Mouse (Mus musculus): ENCODE measurements at regions not wholly inside any gene's neighbourhood (a gene's known extent, or its start where the extent isn't known, plus 50 kb on each side); places are given as distances from the start of the nearest gene placed in this dataset.

GRCm38 (mm10) chr1:64275865-64276264, 153.8 kb upstream of the Klf7 start:
- peak; percentile 63 for ATAC-seq
- H3K4me2 ChIP-seq (replicated peaks) = no peak overlapping the region
- no peaks in the 10 kb centered on the region for H3K9me3 ChIP-seq
- H3K27ac ChIP-seq = no peak overlapping the region
- no peaks in the 10 kb centered on the region for H3K27me3 ChIP-seq (replicated peaks)
- no peaks in the 10 kb centered on the region for H3K36me3 ChIP-seq
- no peaks in the 10 kb centered on the region for H3K4me1 ChIP-seq (replicated peaks)
- H3K9ac ChIP-seq = no peak overlapping the region
- H3K4me3 ChIP-seq (replicated peaks) = no peak overlapping the region

- Histone ChIP-seq H3K4me2 (replicated peaks) (no peak overlapping the region), H3K27ac (no peak overlapping the region), H3K27me3 (replicated peaks) (no peaks in the 10 kb centered on the region), H3K36me3 (no peaks in the 10 kb centered on the region), H3K4me3 (replicated peaks) (no peak overlapping the region), H3K9ac (no peak overlapping the region), H3K4me1 (replicated peaks) (no peaks in the 10 kb centered on the region), H3K9me3 (no peaks in the 10 kb centered on the region)
- 65% methylated on average over 3 of the region's 3 CpGs for WGBS
- ATAC-seq = peak; percentile 95
Observed at GRCm38 (mm10) chr1:64275086-64275802, 153.2 kb upstream of the Klf7 start.

- Histone ChIP-seq H3K27me3 (replicated peaks) (no peaks in the 10 kb centered on the region), H3K9me3 (no peaks in the 10 kb centered on the region), H3K9ac (no peak overlapping the region), H3K36me3 (no peaks in the 10 kb centered on the region), H3K27ac (no peak overlapping the region), H3K4me1 (replicated peaks) (no peaks in the 10 kb centered on the region), H3K4me3 (replicated peaks) (no peak overlapping the region), H3K4me2 (replicated peaks) (no peak overlapping the region)
- WGBS = 54% methylated on average over 2 of the region's 2 CpGs
- no peak for ATAC-seq
Observed at GRCm38 (mm10) chr1:64257237-64257636, 135.2 kb upstream of the Klf7 start.

GRCm38 (mm10) chr1:64255554-64256295, 133.6 kb upstream of the Klf7 start:
- H3K36me3 ChIP-seq = no peaks in the 10 kb centered on the region
- 84% methylated on average over 14 of the region's 14 CpGs for WGBS
- H3K27ac ChIP-seq = no peak overlapping the region
- no peak overlapping the region for H3K9ac ChIP-seq
- no peaks in the 10 kb centered on the region for H3K9me3 ChIP-seq
- no peaks in the 10 kb centered on the region for H3K4me1 ChIP-seq (replicated peaks)
- no peaks in the 10 kb centered on the region for H3K27me3 ChIP-seq (replicated peaks)
- no peak overlapping the region for H3K4me3 ChIP-seq (replicated peaks)
- no peak for ATAC-seq
- H3K4me2 ChIP-seq (replicated peaks) = no peak overlapping the region

- Histone ChIP-seq H3K4me1 (replicated peaks) (no peaks in the 10 kb centered on the region), H3K9ac (no peak overlapping the region), H3K36me3 (no peaks in the 10 kb centered on the region), H3K4me2 (replicated peaks) (no peak overlapping the region), H3K4me3 (replicated peaks) (no peak overlapping the region), H3K27me3 (replicated peaks) (no peaks in the 10 kb centered on the region), H3K9me3 (no peaks in the 10 kb centered on the region), H3K27ac (no peak overlapping the region)
- 87% methylated on average over 8 of the region's 8 CpGs for WGBS
- no peak for ATAC-seq
Observed at GRCm38 (mm10) chr1:64254673-64255072, 132.6 kb upstream of the Klf7 start.

GRCm38 (mm10) chr1:64253996-64254395, 131.9 kb upstream of the Klf7 start:
- Histone ChIP-seq H3K36me3 (no peaks in the 10 kb centered on the region), H3K4me2 (replicated peaks) (no peak overlapping the region), H3K9ac (no peak overlapping the region), H3K4me1 (replicated peaks) (no peaks in the 10 kb centered on the region), H3K4me3 (replicated peaks) (no peak overlapping the region), H3K27me3 (replicated peaks) (no peaks in the 10 kb centered on the region), H3K9me3 (no peaks in the 10 kb centered on the region), H3K27ac (no peak overlapping the region)
- ATAC-seq = no peak
- 76% methylated on average over 8 of the region's 8 CpGs for WGBS

- Histone ChIP-seq H3K27ac (no peak overlapping the region), H3K27me3 (replicated peaks) (no peaks in the 10 kb centered on the region), H3K4me1 (replicated peaks) (no peaks in the 10 kb centered on the region), H3K9ac (no peak overlapping the region), H3K4me2 (replicated peaks) (no peak overlapping the region), H3K4me3 (replicated peaks) (no peak overlapping the region), H3K36me3 (no peaks in the 10 kb centered on the region), H3K9me3 (no peaks in the 10 kb centered on the region)
- 68% methylated on average over 2 of the region's 2 CpGs for WGBS
- no peak for ATAC-seq
Observed at GRCm38 (mm10) chr1:64242401-64242800, 120.3 kb upstream of the Klf7 start.

- ATAC-seq = no peak
- Histone ChIP-seq H3K9ac (no peak overlapping the region), H3K27ac (no peak overlapping the region), H3K36me3 (no peaks in the 10 kb centered on the region), H3K4me3 (replicated peaks) (no peak overlapping the region), H3K9me3 (no peaks in the 10 kb centered on the region), H3K4me2 (replicated peaks) (no peak overlapping the region), H3K4me1 (replicated peaks) (peaks cover 6% of the 10 kb centered on the region; the same call in 1 of the 2 replicates), H3K27me3 (replicated peaks) (no peaks in the 10 kb centered on the region)
- 59% methylated on average over 1 of the region's 1 CpGs for WGBS
Observed at GRCm38 (mm10) chr1:64229654-64230053, 107.6 kb upstream of the Klf7 start.

GRCm38 (mm10) chr1:64226001-64226918, 104.2 kb upstream of the Klf7 start:
- Histone ChIP-seq H3K4me1 (replicated peaks) (peaks cover 26% of the 10 kb centered on the region), H3K4me2 (replicated peaks) (no peak overlapping the region), H3K36me3 (no peaks in the 10 kb centered on the region), H3K4me3 (replicated peaks) (no peak overlapping the region), H3K9me3 (no peaks in the 10 kb centered on the region), H3K27me3 (replicated peaks) (no peaks in the 10 kb centered on the region), H3K9ac (no peak overlapping the region), H3K27ac (peak overlapping the region; percentile 9; the same call in 1 of the 2 replicates)
- WGBS = 29% methylated on average over 16 of the region's 16 CpGs
- peak; percentile 76 for ATAC-seq

GRCm38 (mm10) chr1:64223779-64224687, 102.0 kb upstream of the Klf7 start:
- Histone ChIP-seq H3K4me1 (replicated peaks) (peaks cover 26% of the 10 kb centered on the region), H3K4me3 (replicated peaks) (no peak overlapping the region), H3K27ac (0 out of 2 replicates have a peak overlapping the region, but pooled peaks have one; percentile 44), H3K9me3 (no peaks in the 10 kb centered on the region), H3K27me3 (replicated peaks) (no peaks in the 10 kb centered on the region), H3K4me2 (replicated peaks) (no peak overlapping the region), H3K36me3 (no peaks in the 10 kb centered on the region), H3K9ac (no peak overlapping the region)
- WGBS = 64% methylated on average over 19 of the region's 19 CpGs
- ATAC-seq = 0 out of 2 replicates have a peak, but pooled peaks have one; percentile 36

GRCm38 (mm10) chr1:64222475-64222874, 100.4 kb upstream of the Klf7 start:
- Histone ChIP-seq H3K4me1 (replicated peaks) (peaks cover 26% of the 10 kb centered on the region), H3K9me3 (no peaks in the 10 kb centered on the region), H3K4me2 (replicated peaks) (no peak overlapping the region), H3K27me3 (replicated peaks) (no peaks in the 10 kb centered on the region), H3K9ac (no peak overlapping the region), H3K27ac (peak overlapping the region; percentile 44), H3K36me3 (no peaks in the 10 kb centered on the region), H3K4me3 (replicated peaks) (no peak overlapping the region)
- 24% methylated on average over 2 of the region's 2 CpGs for WGBS
- peak; percentile 62 for ATAC-seq
